12 mouse cellular contexts compared by ENCODE assay signal in genomic region chr10:126143833-126144232, GRCm38 (mm10).
DNase-seq lines count a peak whose midpoint lies in the region; ATAC-seq lines count a peak whose summit lies in the region.
"Had no signal": no experiment of that assay in that cellular context is flagged by ENCODE, and none has a peak within 500 bp of the region (broad histone marks: within the 10 kb centered on the region; RNA-seq: fewer than 3 reads in every experiment).

No protein-coding gene starts in this region.

- ATAC-seq in kidney, embryonic 16.5 days (ENCODE audit: low FRiP score, low TSS enrichment), result no peak
- ATAC-seq in liver, embryonic 11.5 days (replicated peaks; ENCODE audit: low FRiP score), result no peak
- no peak for ATAC-seq in midbrain, embryonic 15.5 days (replicated peaks)
- no peak for ATAC-seq in forebrain, embryonic 12.5 days (ENCODE audit: low FRiP score)
- ATAC-seq: Patski had no signal

- peak overlapping the region; percentile 48 for H3K4me2 ChIP-seq in kidney, embryonic 16.5 days (replicated peaks; ENCODE audit: low read depth, low read length)
- no peak overlapping the region for H3K4me2 ChIP-seq in liver, embryonic 11.5 days
- no peak overlapping the region for H3K4me2 ChIP-seq in midbrain, embryonic 15.5 days
- H3K4me2 ChIP-seq in forebrain, embryonic 12.5 days, result no peak overlapping the region

- DNase-seq in cerebellum, postnatal 10 days, result peak; percentile 9 to 32
- DNase-seq in cerebellum, adult 11-12 months, result no peak
- peak; percentile 19 for DNase-seq in embryo, embryonic 10.5 days (ENCODE audit: low spot score)
- peak; percentile 45 for DNase-seq in lung, postnatal 10 days
- no peak for DNase-seq in liver, embryonic 11.5 days (ENCODE audit: low spot score)

- no peaks in the 10 kb centered on the region for H3K9me3 ChIP-seq in kidney, embryonic 16.5 days (ENCODE audit: low read length)
- no peaks in the 10 kb centered on the region for H3K9me3 ChIP-seq in liver, embryonic 11.5 days (ENCODE audit: control insufficient read depth, low read length)
- no peaks in the 10 kb centered on the region for H3K9me3 ChIP-seq in midbrain, embryonic 15.5 days
- H3K9me3 ChIP-seq in forebrain, embryonic 12.5 days, result no peaks in the 10 kb centered on the region
- H3K9me3 ChIP-seq: forebrain, embryonic 10.5 days; midbrain, embryonic 10.5 days had no signal

- no peaks in the 10 kb centered on the region for H3K36me3 ChIP-seq in kidney, embryonic 16.5 days (ENCODE audit: insufficient read depth, low read length)
- no peaks in the 10 kb centered on the region for H3K36me3 ChIP-seq in liver, embryonic 11.5 days (ENCODE audit: control insufficient read depth, insufficient read depth, low read length)
- no peaks in the 10 kb centered on the region for H3K36me3 ChIP-seq in midbrain, embryonic 15.5 days (replicated peaks)
- H3K36me3 ChIP-seq in forebrain, embryonic 12.5 days (replicated peaks), result no peaks in the 10 kb centered on the region
- H3K36me3 ChIP-seq: forebrain, embryonic 10.5 days; midbrain, embryonic 10.5 days had no signal

- no peak overlapping the region for H3K9ac ChIP-seq in kidney, embryonic 16.5 days (replicated peaks; ENCODE audit: low read length)
- H3K9ac ChIP-seq in liver, embryonic 11.5 days (ENCODE audit: low read depth, low read length), result no peak overlapping the region
- H3K9ac ChIP-seq in midbrain, embryonic 15.5 days, result no peak overlapping the region
- H3K9ac ChIP-seq in forebrain, embryonic 12.5 days, result no peak overlapping the region

- 0 out of 2 replicates have a peak, but pooled peaks cover 4% of the 10 kb centered on the region for H3K4me1 ChIP-seq in kidney, embryonic 16.5 days (ENCODE audit: insufficient read depth, low read length)
- H3K4me1 ChIP-seq in liver, embryonic 11.5 days (replicated peaks; ENCODE audit: control insufficient read depth, insufficient read depth, low read length), result no peaks in the 10 kb centered on the region
- no peaks in the 10 kb centered on the region for H3K4me1 ChIP-seq in midbrain, embryonic 15.5 days
- no peaks in the 10 kb centered on the region for H3K4me1 ChIP-seq in forebrain, embryonic 12.5 days
- H3K4me1 ChIP-seq: midbrain, embryonic 10.5 days had no signal

- H3K27me3 ChIP-seq in kidney, embryonic 16.5 days (ENCODE audit: insufficient read depth, low read length), result no peaks in the 10 kb centered on the region
- H3K27me3 ChIP-seq in liver, embryonic 11.5 days (replicated peaks; ENCODE audit: control insufficient read depth, insufficient read depth, low read length), result no peaks in the 10 kb centered on the region
- H3K27me3 ChIP-seq in midbrain, embryonic 15.5 days (replicated peaks), result no peaks in the 10 kb centered on the region
- no peaks in the 10 kb centered on the region for H3K27me3 ChIP-seq in forebrain, embryonic 12.5 days

- no peak overlapping the region for H3K4me3 ChIP-seq in kidney, embryonic 16.5 days (ENCODE audit: low read length)
- no peak overlapping the region for H3K4me3 ChIP-seq in liver, embryonic 11.5 days (ENCODE audit: low read depth, low read length)
- no peak overlapping the region for H3K4me3 ChIP-seq in midbrain, embryonic 15.5 days
- no peak overlapping the region for H3K4me3 ChIP-seq in forebrain, embryonic 12.5 days (replicated peaks)
- H3K4me3 ChIP-seq: forebrain, embryonic 10.5 days; left cerebral cortex, adult 2 months; midbrain, embryonic 10.5 days had no signal

- whole genome bisulfite sequencing in kidney, embryonic 16.5 days, result 68% methylated on average over 10 of the region's 10 CpGs
- WGBS in liver, embryonic 11.5 days, result 77% methylated on average over 10 of the region's 10 CpGs
- 87% methylated on average over 10 of the region's 10 CpGs for WGBS in midbrain, embryonic 15.5 days
- WGBS in forebrain, embryonic 12.5 days, result 85% methylated on average over 10 of the region's 10 CpGs

- H3K27ac ChIP-seq in kidney, embryonic 16.5 days (ENCODE audit: low read length), result no peak overlapping the region
- H3K27ac ChIP-seq in liver, embryonic 11.5 days (ENCODE audit: low read depth, low read length), result no peak overlapping the region
- no peak overlapping the region for H3K27ac ChIP-seq in midbrain, embryonic 15.5 days
- no peak overlapping the region for H3K27ac ChIP-seq in forebrain, embryonic 12.5 days
- H3K27ac ChIP-seq: forebrain, embryonic 10.5 days; left cerebral cortex, adult 2 months; midbrain, embryonic 10.5 days had no signal

Comparison
In these comparisons a context has a peak if more than half of its experiments do, and no peak if none do; other contexts are left out.
1. DNase-seq: peak in cerebellum, postnatal 10 days (2 of 2), embryo, embryonic 10.5 days (single experiment) and lung, postnatal 10 days (single experiment); none in cerebellum, adult 11-12 months (single experiment) and liver, embryonic 11.5 days (single experiment).